Mouse (Mus musculus) forebrain, embryonic 10.5 days (tissue): ENCODE data around the gene Aldh1a2. TPM values are rescaled to one million over a fixed set of nuclear protein-coding genes. Genes with fewer than 3 reads are reported as not detected.

Experiments used
- DNase-seq: peaks from one replicate; pipeline ENCODE4 v3.0.0-alpha.2; 2017; ENCODE audit warnings: low spot score; ENCODE audit errors: extremely low spot score
- H3K27ac ChIP-seq: fragments of 300-500 bp; sonication (generic); 2 replicates; pipeline ENCODE4 v1.5.1; 2016; ENCODE audit warnings: mild to moderate bottlenecking
- H3K27me3 ChIP-seq: fragments of 300-500 bp; sonication (generic); 2 replicates; pipeline ENCODE4 v1.6.1; 2016; ENCODE audit warnings: mild to moderate bottlenecking; ENCODE audit not compliant: poor library complexity, severe bottlenecking
- H3K36me3 ChIP-seq: fragments of 300-500 bp; sonication (generic); replicated peaks from 2 replicates; pipeline ENCODE4 v1.6.1; 2016; ENCODE audit warnings: mild to moderate bottlenecking, moderate library complexity
- H3K4me1 ChIP-seq: fragments of 300-500 bp; sonication (generic); 2 replicates; pipeline ENCODE4 v1.6.1; 2016
- H3K4me3 ChIP-seq: fragments of 300-500 bp; sonication (generic); 2 replicates; pipeline ENCODE4 v1.5.1; 2016; ENCODE audit warnings: mild to moderate bottlenecking, moderate library complexity
- H3K9me3 ChIP-seq: fragments of 300-500 bp; sonication (generic); 2 replicates; pipeline ENCODE4 v1.6.1; 2016; ENCODE audit warnings: mild to moderate bottlenecking, moderate library complexity
- WGBS: fragments of 180-500 bp; shearing (Covaris S2); methylation state at CpG from one replicate; pipeline ENCODE4 v1.1.7; 2016; 5-methylcytosine and 5-hydroxymethylcytosine counted together
- polyA plus RNA-seq: library from polyadenylated mRNA; unstranded; fragments of >200 nt; fragmentation: Nextera tagmentation; extraction: Ambion mirVana; gene quantifications from 2 replicates; pipeline ENCODE4 v1.2.1, GENCODE M21; 2016

Aldh1a2 gene
- polyA plus RNA-seq, 1 experiment from 2014 or later: 0.31 TPM

DNA sequence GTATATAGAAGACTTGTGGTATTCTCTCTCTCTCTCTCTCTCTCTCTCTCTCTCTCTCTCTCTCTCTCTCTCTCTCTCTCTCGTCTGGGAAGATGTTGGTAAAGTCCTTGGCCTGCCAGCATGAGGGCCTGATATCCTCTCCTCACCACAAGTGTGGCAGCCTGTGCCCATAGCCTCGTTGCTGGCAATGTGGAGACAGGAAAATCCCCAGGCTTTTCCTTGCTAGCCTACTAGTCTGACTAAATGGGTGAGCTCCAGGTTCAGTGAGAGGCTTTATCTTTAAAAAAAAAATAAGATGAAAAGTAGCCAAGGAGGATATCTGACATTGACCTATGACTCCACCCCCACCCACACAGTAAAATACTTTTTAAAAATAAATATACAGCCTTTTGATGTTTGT lies 4.8 kb downstream of the Aldh1a2 start:
- no peaks in the 10 kb centered on the region for H3K9me3 ChIP-seq
- H3K4me3 ChIP-seq: no peak overlapping the region
- H3K27me3 ChIP-seq: peaks cover 98% of the 10 kb centered on the region
- 67% methylated on average over 2 of the region's 2 CpGs for WGBS
- peaks cover 21% of the 10 kb centered on the region for H3K4me1 ChIP-seq
- H3K27ac ChIP-seq: no peak overlapping the region
- H3K36me3 ChIP-seq: no peaks in the 10 kb centered on the region
- DNase-seq: no peak

DNA sequence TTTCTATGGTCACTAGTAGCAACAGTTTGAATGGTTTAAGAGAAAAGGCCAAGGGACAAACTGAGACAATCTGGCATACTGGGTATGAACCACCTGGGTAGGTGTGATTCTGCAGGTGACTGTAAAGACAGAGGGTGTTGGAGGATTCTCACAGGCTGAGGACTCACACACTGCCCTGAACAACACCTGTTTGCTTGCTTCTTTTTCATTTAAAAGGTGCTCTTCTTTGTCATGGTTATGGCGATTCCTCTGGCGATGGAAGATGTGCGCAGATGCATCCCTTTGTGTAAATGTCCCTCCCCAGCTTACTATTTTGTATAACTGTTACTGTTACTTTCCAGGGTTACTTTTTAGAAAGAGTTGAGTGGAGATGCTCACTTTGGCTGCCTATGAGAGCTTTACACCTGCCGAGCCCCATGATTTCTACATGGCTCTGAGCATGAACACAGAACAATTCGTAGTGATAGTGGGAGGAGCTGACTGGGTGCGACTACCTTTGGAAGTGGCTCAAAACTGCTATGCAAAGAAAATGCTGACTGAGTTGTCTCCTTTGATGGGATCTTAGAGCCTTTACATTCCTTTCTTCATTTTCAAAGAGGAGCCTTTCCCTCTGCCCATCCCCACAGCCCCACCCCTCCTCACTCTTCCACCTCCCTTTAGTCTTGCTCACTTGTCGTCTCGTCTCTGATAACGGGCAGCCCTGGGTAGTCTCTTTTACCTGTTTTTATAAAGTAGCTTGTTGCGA lies 11.8 kb downstream of the Aldh1a2 start:
- Histone ChIP-seq H3K4me1 (peaks cover 19% of the 10 kb centered on the region), H3K9me3 (no peaks in the 10 kb centered on the region), H3K27me3 (peaks cover 100% of the 10 kb centered on the region), H3K36me3 (no peaks in the 10 kb centered on the region), H3K27ac (no peak overlapping the region), H3K4me3 (no peak overlapping the region)
- no peak for DNase-seq
- 31% methylated on average over 10 of the region's 10 CpGs for WGBS

DNA sequence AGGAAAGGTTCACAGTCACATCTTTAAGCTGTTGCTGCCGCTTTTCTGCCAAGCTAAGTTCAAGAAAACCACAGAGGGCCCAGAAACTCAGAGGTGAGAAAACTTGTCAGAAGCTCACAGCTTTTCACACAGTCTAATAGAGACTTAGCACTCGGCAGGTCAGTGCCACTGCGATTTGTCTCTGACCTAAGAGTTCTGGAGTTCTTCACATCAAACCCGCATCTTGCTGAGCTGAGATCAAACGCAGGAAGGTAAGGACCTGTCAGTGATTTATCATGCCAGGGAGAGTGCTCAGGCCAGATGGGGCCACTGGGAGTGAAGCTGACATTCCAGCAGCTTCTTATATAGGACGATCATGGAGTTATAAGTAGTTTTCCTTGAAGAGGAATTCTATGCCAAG lies 14.4 kb downstream of the Aldh1a2 start:
- H3K36me3 ChIP-seq: no peaks in the 10 kb centered on the region
- peaks cover 25% of the 10 kb centered on the region for H3K4me1 ChIP-seq
- H3K27me3 ChIP-seq: peaks cover 100% of the 10 kb centered on the region
- DNase-seq: no peak
- 37% methylated on average over 6 of the region's 6 CpGs for WGBS
- H3K9me3 ChIP-seq: no peaks in the 10 kb centered on the region
- H3K4me3 ChIP-seq: no peak overlapping the region
- H3K27ac ChIP-seq: no peak overlapping the region

DNA sequence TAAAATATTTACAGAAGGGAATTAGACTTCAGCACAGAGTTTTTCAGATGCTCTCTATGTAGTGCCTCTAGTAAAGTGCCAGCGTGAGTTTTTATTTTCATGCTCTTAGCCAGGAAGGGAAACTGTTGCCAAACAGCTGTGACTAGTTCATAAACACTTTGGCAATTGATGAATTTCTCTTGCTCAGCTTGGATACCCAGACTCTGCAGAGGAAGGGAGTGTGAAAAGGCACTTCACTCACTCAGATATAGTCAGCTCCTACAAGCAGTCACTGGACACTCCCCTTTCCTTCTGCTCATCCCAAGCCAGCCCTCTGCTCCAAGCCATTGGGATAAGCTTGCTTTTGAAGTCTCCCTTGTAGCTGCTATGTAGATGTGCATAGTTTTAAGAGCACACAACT lies 21.0 kb downstream of the Aldh1a2 start:
- Histone ChIP-seq H3K36me3 (no peaks in the 10 kb centered on the region), H3K4me3 (no peak overlapping the region), H3K4me1 (peaks cover 14% of the 10 kb centered on the region), H3K27me3 (peaks cover 57% of the 10 kb centered on the region), H3K27ac (no peak overlapping the region), H3K9me3 (no peaks in the 10 kb centered on the region)
- DNase-seq: no peak
- WGBS: 88% methylated on average over 1 of the region's 1 CpGs

DNA sequence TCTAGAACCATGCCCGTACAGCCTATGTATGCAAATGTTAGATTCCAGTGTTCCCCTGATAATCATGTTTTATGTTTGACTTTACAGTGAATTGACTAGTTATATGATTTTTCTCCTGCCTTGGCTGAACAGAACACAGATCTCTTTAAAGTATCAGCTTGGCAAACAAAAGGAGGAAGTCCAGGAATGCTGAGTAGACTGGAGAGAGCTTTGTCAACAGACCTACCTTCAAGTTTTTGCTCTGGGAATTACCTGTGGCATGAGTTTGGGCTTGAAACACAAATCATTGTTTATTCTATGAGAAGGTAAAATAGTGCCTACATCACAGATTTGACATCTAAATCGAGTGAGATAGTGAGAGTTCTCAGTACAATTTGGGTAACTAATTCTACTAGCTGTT lies 24.3 kb downstream of the Aldh1a2 start:
- Histone ChIP-seq H3K4me3 (no peak overlapping the region), H3K27me3 (peaks cover 23% of the 10 kb centered on the region), H3K9me3 (no peaks in the 10 kb centered on the region), H3K4me1 (no peaks in the 10 kb centered on the region), H3K36me3 (no peaks in the 10 kb centered on the region), H3K27ac (no peak overlapping the region)
- DNase-seq: no peak
- 82% methylated on average over 2 of the region's 2 CpGs for WGBS

DNA sequence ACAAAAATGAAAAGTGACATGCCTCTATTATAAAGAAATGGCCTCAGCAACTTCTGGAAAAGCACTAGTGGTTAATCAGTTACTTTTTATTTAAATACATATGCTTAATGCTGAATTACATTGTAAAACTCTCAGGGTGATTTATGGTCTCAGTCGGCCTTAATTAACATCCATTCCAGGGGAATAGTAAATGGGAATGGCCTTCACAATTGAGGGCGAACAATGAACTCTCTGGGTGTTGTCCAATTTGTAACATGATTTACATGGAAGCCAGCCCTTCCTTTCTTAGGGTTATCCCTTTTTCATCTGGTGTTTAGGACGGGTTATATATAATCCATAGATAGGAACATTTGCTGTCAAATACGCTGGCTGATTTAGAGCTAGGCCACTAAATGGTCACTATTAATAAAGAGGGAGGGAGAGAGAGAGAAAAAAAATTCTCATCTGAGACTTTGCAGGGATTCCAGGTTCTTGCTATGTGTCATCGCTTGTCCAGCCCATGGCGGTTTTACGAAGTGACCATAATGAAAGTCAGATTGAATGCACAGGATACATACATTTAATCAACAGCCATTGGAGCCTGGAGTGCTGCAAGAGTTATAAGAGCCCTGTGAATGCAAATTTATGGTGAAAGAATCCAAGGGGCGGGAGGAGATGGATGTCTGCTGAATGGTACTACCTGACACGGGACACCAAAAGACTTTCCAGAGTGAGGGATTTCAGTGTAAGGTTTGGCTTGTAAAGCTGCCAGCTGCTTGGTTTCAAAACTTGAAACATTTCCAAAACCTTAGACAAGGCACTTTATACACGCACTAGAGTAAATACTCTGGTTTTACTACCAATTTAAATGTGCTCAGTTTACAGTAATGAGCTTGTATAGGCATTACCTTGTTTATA lies 26.2 kb downstream of the Aldh1a2 start:
- H3K4me3 ChIP-seq: no peak overlapping the region
- H3K27me3 ChIP-seq: peaks cover 7% of the 10 kb centered on the region; the same call in 1 of the 2 replicates
- WGBS: 85% methylated on average over 10 of the region's 10 CpGs
- no peak overlapping the region for H3K27ac ChIP-seq
- DNase-seq: no peak
- no peaks in the 10 kb centered on the region for H3K9me3 ChIP-seq
- H3K36me3 ChIP-seq: no peaks in the 10 kb centered on the region
- no peaks in the 10 kb centered on the region for H3K4me1 ChIP-seq

DNA sequence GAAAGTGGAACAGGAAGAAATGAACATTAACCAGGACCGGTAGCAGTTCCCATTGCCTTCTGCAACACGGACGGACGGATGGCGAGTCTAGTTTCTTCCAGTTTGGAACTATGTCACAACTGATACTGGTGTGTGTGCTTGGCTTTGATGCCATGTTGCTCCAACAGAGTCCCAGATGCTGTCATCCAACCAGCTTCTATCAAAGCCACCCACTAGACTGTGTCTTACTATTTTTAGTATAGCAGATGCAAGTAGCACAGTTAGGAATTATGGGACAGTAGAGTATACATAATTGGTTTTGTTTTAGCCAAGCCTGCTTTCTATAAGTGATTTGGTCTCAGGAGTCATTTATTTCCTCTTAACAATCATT lies 26.8 kb downstream of the Aldh1a2 start:
- Histone ChIP-seq H3K4me1 (no peaks in the 10 kb centered on the region), H3K27ac (no peak overlapping the region), H3K9me3 (no peaks in the 10 kb centered on the region), H3K4me3 (no peak overlapping the region), H3K36me3 (no peaks in the 10 kb centered on the region), H3K27me3 (peaks cover under 1% of the 10 kb centered on the region; the same call in 1 of the 2 replicates)
- DNase-seq: no peak
- 94% methylated on average over 5 of the region's 5 CpGs for WGBS

DNA sequence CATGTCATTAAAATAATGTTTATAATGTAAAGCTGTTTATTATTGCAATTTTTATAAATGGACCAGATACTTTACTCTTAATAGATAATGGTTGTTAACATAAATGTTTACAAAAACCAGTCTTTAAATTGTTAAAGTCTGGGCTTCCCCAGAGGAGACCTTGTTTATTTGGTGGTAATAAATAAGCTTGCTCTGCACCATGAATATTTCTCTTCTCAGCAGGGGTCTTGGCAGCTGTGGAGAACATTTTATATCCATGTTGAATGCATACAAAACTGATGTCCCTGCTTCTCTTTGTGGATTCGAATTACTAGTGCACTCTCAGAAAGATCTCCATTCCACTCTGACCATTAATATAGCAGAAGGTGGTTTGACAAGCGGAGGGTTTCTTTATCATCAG lies 38.8 kb downstream of the Aldh1a2 start:
- DNase-seq: no peak
- H3K27me3 ChIP-seq: no peaks in the 10 kb centered on the region
- no peaks in the 10 kb centered on the region for H3K9me3 ChIP-seq
- 92% methylated on average over 2 of the region's 2 CpGs for WGBS
- no peak overlapping the region for H3K4me3 ChIP-seq
- no peaks in the 10 kb centered on the region for H3K36me3 ChIP-seq
- H3K4me1 ChIP-seq: no peaks in the 10 kb centered on the region
- no peak overlapping the region for H3K27ac ChIP-seq

DNA sequence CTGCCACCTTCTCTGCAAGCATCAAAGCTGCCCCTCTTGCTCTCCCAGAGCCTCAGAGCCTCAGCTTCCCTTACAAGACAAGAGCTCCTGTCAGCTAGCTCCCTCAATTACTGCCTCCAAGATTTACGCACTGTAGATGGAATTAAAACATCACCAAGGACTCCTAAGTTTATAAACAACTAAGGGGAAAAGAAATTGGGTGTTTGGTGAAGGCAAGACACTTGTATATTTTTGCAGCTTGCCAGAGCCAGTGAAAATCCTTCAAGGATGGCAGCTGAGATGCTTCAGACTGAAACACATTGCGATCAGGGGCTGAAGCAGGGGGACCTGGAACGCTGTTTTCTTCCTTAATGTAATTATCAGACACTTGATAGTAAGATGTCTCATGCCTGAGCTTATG lies 47.1 kb downstream of the Aldh1a2 start:
- H3K4me1 ChIP-seq: no peaks in the 10 kb centered on the region
- H3K4me3 ChIP-seq: no peak overlapping the region
- no peak for DNase-seq
- WGBS: 89% methylated on average over 3 of the region's 3 CpGs
- H3K9me3 ChIP-seq: no peaks in the 10 kb centered on the region
- H3K27ac ChIP-seq: no peak overlapping the region
- no peaks in the 10 kb centered on the region for H3K27me3 ChIP-seq
- no peaks in the 10 kb centered on the region for H3K36me3 ChIP-seq

DNA sequence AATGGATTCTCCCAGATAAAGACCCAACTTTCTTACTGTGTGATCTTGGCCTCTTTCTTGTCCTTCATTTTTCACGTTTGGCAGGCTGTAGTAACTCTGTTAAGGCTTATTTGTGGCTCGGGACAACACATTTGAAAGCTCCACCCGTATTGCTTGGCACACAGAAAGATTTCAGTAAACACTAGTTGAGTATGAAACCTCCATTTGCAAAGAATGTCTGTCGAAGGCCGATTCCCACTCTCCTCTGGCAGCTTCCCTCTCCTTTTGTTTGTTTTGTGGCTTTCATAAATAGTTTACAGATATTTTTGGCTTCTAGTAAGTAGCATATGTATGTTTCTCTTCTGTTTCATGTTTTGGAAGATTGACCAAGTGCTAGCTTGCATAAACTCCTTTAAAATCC lies 54.1 kb downstream of the Aldh1a2 start:
- WGBS: 86% methylated on average over 5 of the region's 5 CpGs

DNA sequence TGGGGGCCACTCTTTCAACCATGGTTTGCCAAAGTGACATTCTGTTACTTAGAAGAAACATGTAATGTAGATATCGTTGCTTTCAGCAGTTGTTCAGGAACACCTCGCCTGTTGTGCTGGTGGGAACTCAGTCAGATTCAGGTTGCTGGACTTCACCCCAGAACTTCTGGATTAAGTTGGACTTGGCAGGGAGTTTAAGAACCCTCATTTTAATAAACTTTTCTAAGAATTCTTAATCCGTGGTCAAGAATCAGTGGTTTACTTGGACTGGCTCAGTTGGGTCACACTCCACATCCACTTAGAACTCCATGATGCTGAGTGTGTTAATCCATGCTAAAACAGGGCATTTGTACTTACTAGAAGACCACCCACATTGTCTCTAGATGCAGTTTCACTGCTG lies 54.6 kb downstream of the Aldh1a2 start:
- H3K4me1 ChIP-seq: no peaks in the 10 kb centered on the region
- H3K27me3 ChIP-seq: no peaks in the 10 kb centered on the region
- 84% methylated on average over 3 of the region's 3 CpGs for WGBS
- H3K4me3 ChIP-seq: no peak overlapping the region
- no peaks in the 10 kb centered on the region for H3K36me3 ChIP-seq
- H3K27ac ChIP-seq: no peak overlapping the region
- DNase-seq: no peak
- no peaks in the 10 kb centered on the region; the same call in 1 of the 2 replicates for H3K9me3 ChIP-seq

More for the DNA sequence above, 54.1 kb downstream of the Aldh1a2 start:
- Histone ChIP-seq H3K9me3 (no peaks in the 10 kb centered on the region; the same call in 1 of the 2 replicates), H3K4me1 (no peaks in the 10 kb centered on the region), H3K27ac (no peak overlapping the region), H3K27me3 (no peaks in the 10 kb centered on the region), H3K36me3 (no peaks in the 10 kb centered on the region), H3K4me3 (no peak overlapping the region)
- DNase-seq: no peak

DNA sequence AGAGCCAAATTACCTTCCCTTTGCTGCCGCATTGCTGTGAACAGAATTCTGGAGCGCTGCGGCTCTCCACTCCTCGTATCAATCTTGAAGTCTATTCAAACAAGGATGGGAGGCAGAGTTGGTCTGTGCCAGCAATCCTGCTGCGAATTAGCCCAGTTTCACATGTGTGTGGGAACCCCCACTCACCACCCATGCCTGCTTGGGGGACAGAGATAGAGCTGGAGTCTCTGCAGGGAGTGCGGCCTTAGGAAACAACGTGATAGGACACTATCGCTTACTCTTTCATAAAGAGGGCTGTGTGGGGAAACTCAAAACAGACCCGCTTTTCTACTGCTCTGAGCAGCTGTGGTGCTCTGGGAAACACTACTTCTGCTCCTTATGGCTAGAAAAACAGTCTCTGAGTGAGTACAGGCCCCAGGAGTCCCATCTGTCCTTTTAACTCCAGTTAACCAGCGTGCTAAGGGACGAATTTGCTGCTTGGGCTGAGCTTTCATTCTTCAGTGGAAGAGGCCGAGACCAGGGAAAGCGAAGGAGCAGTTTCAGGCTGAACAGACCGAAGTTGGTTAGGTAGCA lies 60.6 kb downstream of the Aldh1a2 start:
- Histone ChIP-seq H3K27ac (peak overlapping the region; percentile 53; the same call in 1 of the 2 replicates), H3K9me3 (no peaks in the 10 kb centered on the region; the same call in 1 of the 2 replicates), H3K27me3 (no peaks in the 10 kb centered on the region), H3K4me3 (no peak overlapping the region), H3K4me1 (0 out of 2 replicates have a peak, but pooled peaks cover 5% of the 10 kb centered on the region), H3K36me3 (no peaks in the 10 kb centered on the region)
- WGBS: 71% methylated on average over 14 of the region's 14 CpGs
- DNase-seq: no peak

DNA sequence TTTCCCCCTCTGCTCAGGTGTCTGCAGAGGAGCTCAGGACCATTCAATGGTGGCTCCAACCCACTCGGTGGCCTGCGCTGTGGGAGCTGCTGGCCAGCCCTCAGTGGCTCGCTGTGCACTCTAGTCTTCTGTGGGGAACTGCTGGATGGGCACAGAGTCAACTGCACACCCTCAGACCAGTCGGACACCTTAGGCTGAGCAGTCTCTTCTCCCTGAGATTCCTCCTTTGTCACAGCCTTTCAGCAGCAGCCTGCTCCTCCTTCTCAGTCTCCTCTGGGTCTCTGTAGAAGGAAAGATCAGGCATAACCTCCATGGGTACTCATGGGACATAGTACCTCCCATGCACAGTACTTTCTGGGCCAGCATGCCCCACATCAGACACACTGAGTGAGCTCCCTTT lies 63.2 kb downstream of the Aldh1a2 start:
- WGBS: 86% methylated on average over 4 of the region's 4 CpGs
- Histone ChIP-seq H3K4me1 (0 out of 2 replicates have a peak, but pooled peaks cover 5% of the 10 kb centered on the region), H3K4me3 (no peak overlapping the region), H3K27ac (no peak overlapping the region), H3K9me3 (no peaks in the 10 kb centered on the region), H3K27me3 (no peaks in the 10 kb centered on the region), H3K36me3 (no peaks in the 10 kb centered on the region)
- no peak for DNase-seq
